Mouse (Mus musculus): ENCODE measurements around the gene Tpcn1.
A peak's percentile ranks its signal among the peaks of the same experiment; 100 is the strongest.

Gene Tpcn1

DNA sequence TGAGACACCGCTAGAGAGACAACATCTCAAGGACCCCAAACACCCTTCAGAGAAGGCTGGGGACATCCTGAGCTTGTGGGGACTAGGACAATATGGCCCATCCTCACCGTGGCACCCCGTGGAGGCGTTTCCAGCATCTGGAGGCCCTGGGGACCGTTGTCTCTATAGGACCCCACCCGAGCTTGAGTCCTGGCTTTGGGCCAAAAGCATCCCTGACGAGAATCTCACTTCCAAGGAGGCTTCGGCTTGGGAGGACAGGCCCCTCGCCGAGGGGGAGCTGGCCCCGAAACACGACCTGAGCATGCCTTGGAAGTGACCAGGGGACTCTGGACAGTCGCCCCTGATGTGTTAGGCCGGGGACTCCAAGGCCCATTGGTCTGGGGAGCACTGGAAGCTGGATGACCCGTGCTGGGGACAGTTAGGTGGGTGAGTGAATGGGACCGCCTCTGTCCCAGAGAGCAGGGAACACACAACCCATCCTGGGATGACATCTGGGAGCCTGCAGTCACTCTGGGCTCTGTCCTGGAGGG lies 20.8 kb upstream of the Tpcn1 start:
- DNase-seq (ENCODE audit: low spot score in 2 of 2), result no peak

DNA sequence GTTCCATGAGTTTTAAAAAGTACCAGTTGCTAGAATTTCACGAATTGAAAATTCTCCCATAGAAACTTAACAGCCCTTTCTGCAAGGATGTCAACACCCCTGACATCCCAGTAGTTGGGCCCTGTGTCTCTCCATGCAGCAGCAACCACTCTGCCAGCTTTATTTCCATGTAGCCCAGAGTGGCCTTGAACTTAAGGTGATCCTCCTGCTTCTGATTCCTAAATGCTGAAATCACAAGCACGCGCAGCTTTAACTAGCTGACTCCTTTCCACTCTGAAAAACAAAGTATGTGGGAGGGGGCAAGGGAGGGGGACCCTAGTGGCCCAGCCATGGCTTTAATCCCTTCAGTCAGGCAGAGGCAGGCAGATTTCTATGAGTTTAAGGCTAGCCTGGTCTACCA lies 18.9 kb upstream of the Tpcn1 start:
- no peak for DNase-seq (ENCODE audit: low spot score in 2 of 2)

DNA sequence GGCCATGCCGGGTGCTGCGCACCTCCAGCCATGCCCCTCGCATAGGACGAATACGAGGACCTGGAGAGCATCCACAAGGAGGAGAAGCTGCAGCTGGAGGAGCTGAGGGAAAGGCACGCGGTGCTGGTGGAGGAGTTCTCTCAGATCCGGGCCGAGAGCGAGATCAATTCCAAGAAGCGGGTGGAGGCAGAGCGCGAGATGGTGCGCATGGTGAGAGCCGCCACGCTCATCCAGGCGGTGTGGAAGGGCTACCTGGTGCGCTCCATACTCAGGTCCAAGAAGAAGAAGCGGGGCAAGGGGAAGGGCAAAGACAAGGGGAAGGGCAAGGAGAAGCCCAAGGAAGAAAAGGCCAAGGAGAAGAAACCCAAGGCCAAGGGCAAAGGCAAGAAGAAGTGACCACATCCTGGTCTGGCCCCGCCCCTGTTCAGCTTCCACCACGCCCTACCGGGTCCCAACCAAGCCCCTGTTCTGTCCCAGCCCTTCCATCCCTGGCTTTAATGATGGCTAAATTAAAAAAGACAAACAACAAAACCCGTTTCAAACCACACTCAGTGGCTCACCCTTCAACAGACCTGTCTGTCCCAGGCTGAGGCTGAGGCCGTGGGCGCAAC lies 18.2 kb upstream of the Tpcn1 start:
- no peak for DNase-seq (ENCODE audit: low spot score in 2 of 2)

DNA sequence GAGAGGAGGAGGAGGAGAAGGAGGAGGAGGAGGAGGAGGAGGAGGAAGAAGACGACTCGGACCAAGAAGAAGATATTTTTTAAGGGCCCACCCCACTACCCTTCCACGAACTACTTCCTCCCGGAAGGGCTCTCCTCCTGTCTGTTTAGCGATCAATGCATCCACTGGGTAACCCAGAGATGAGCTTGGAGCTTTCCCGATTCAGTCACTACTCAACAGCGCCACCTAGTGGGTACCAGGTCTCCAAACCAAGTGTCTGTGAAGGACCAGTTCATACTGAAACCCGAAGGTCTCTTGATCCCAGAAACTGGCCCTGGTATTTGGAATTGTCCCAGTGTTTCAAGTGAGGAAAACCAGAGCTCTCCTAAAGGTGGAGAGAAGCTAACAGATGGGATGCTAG lies 17.2 kb upstream of the Tpcn1 start:
- peak; percentile 73 to 92 for DNase-seq (ENCODE audit: low spot score in 2 of 2)

DNA sequence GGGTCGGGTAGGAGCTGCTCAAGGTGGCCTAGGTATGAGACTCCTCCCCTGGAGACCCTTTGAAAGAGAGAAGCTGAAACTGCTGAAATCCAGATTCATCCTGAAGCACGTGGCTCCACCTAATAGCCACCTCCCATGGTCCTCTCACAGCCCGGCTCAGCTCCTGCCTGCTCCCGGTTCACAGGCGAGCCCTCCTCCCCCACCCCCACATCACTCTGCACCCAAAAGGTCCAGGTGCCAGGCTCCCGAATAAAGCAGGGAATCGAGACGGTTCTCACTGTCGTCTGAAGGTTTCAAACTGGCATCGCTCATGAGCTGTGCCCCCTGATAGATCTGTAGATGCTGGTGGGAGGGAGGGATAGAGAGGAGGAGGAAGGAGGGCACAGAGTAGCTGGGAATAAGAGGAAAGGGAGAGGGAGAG lies 16.8 kb upstream of the Tpcn1 start:
- DNase-seq (ENCODE audit: low spot score in 2 of 2), result no peak

DNA sequence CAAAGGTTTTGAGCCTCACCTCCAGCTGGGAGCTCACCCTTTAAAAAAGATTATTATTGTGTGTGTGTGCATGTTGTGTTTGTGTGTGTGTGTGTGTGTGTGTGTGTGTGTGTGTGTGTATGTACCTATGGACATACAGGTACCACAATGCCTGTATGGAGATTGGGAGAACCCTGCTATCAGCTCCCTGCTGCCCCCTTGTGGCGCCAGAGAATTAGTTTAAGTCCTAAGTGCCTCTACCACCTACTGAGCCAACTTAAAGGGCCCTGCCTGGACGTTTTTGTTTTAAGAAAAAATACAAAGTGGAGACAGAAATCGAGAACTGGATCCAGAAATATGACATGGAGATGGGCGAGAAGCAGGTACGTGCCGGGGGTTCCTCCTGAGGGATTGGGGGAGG lies 16.4 kb upstream of the Tpcn1 start:
- peak; percentile 73 to 92 for DNase-seq (ENCODE audit: low spot score in 2 of 2)

DNA sequence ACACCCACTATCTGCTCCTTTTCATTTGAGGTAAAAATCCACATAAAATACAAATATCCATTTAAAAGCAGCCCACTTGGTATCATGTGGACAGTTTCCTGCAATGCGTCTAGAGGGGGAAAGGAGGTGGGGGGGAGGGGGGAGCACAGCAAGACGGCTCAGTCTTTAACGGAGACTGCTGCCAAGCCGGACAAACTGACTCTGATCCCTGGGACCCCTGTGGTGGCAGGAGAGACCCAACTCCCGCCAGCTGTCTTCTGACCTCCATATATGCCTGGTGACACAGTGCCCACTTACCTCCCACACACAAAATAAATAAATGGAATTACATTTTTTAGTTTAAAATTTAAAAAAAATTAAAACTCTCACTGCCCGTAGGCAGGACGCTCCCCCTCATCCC lies 15.0 kb upstream of the Tpcn1 start:
- DNase-seq (ENCODE audit: low spot score in 2 of 2), result no peak

DNA sequence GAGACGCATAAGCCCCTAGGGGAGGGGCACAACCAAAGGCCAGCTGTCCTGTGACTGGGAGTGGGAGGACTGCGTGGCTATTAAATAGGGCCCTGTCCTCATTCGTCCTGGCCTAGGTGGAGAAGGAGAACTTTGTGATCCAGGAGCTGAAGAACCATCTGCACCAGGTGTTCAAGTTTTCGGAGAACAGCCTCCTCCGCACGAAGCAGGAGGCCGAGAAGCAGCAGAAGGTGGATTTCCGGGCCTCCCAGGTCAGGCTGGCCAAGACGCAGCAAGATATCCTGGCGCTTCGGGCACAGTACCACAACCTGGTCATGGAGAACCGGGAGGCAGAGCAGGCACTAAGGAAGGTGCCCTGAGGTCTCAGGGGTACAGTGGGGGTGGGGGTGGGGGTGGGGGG lies 13.7 kb upstream of the Tpcn1 start:
- DNase-seq (ENCODE audit: low spot score in 2 of 2), result no peak

DNA sequence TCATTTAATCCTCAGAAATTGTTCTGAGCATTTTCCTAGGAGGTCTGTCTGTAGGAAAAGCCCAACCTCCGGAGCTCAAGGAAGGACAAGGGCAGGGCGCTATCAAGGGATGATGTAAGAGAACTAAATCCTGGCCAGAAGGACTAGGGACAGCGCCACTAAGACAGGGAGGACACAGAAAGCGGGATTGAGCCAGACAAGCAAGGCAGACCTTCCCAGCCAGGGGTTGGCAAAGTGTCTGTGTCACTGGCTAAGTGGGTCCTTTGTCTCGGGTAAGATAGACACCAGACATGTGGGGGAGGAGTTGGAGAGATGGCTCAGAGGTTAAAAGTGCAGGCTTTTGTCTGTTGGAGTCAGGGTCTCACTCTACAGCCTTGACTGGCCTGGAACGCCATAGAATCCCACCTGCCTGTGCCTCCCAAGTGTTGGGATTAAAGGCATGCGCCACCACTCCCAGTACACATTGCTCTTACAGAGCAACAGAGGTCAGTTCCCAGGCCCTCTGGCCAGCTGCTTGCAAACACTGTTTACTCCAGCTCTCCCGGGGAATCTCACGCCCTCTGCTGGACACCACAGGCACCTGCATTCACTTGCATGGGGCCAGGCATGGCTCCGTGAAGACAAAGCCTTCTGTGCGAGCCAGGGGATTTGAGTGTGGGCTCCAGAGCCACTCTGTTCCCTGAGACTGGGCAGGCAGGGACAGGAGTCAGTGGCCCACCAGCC lies 12.6 kb upstream of the Tpcn1 start:
- no peak for DNase-seq (ENCODE audit: low spot score in 2 of 2)

DNA sequence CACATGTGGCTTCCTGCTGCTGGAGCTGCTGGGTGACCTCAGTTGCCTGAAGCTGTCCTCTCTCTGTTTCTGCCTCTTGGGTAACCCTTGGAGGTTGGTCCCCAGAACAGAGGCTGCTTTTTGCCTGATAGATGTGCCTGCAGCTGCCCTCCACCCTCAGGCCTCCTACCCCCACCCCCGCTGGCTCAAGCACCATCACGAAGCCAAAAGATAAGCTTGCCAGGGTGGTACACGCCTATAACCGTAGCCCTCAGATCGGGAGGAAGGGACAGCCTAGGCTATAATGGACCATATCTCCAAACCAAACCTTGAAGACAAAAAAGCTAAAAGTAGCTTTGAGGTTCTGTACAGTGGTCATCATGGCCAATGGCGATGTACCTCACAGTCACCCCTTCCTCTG lies 11.2 kb upstream of the Tpcn1 start:
- DNase-seq (ENCODE audit: low spot score in 2 of 2), result no peak

DNA sequence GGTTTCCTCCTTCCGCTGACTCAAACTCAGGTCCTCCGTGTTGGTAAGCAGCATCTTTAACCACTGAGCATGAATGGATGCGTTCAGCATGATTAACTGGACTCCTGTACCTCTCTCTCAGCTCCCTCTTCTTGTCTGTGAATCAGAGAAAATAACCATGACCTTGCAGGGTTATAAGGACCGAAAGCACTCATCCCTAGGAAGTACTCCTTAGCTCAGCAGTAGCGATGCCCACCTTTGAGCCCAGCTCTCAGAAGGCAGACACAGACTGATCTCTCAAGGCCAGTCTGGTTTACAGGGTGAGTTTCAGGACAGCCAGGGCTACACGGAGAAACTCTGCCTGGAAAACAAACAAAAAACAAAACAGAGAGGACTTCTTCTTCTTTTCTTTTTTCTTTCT lies 6.0 kb upstream of the Tpcn1 start:
- DNase-seq (ENCODE audit: low spot score in 2 of 2), result no peak

DNA sequence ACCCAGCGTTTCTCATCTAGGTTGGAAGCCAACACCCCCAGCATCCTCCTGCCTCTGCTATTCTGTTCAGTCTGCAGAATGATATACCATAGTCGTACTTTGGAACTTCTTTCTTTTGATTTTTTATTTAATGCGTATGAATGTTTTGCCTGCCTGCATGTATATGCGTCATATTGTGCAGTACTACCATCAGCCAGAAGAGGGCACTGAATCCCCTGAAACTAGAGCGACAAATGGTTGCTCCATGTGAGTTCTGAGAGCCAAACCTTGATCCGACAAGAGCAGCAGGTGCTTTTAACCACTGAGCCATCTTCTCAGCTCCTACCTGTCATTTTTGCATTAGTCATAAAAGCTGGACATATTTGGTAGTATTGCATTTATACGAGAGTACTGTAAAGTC lies 3.7 kb upstream of the Tpcn1 start:
- DNase-seq (ENCODE audit: low spot score in 2 of 2), result no peak

DNA sequence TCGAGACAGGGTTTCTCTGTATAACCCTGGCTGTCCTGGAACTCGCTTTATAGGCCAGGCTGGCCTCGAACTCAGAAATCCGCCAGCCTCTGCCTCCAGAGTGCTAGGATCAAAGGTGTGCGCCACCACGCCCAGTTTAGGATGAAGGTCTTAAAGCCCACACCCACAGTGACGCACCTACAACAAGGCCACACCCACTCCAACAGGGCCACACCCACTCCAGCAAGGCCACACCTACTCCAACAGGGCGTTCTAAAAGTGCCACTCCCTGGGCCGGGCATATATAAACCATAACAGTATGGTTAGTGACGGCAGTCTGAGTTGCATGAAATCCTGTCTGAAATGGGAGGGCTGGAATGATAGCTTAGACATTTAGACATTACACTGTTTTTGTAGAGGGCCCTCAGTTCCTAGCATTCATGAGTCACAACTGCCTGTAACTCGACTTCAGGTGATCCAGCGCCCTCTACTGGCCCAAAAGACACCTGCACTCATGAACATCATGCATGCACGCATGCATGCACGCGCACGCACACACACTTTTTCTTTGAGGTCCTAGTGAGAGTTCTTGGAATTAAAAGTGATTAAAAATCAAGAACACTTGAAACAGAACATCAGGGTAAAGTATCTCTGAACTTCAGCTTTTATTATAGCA lies 2.0 kb upstream of the Tpcn1 start:
- no peak for DNase-seq (ENCODE audit: low spot score in 2 of 2)

DNA sequence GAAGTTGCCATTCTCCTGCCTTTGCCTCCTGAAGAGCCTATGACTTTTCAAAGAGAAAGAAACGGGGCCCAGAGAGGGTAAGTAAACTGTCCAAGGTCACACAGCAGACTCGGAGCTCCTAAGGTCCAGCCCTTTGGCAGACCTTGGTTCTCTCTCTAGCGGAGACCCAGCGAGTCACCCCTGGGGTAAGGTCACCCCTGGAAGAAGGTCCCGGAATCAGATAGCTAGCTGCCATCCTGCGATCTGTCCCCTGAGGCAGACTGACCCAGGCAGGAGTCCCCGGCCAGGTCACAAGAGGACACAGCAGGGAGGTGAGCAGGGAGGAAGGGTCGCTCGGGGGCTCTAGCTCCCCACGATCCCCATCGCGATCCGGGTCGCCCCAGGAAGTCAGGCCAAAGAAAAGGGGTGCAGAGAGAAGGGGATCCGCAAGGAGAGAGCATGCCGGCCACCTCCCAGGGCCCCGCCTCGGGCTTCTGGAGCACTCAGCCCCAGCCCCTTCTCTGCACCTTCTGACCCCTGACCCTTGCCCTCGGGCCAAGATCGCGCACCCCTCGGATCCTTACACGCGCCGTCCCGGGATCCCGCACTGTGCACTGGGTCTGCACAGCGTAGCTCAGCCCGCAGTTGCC lies 419 bp downstream of the Tpcn1 start:
- no peak for DNase-seq (ENCODE audit: low spot score in 2 of 2)

DNA sequence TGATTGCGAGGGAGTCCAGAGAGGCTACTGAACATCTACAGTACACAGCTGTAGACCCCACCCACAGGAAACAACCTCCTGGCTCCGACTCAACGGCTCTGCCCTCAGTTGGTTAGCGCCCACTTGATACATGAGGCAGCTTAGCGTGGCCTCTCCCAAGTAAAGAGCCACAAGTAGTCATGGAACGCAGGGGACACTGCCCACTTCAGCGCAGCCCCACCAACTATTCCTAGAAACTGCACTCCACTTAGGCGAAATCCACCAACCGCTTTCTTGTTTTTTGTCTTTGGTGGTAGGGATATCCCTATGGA lies 902 bp downstream of the Tpcn1 start:
- peak; percentile 50 to 58 for DNase-seq (ENCODE audit: low spot score in 2 of 2)

DNA sequence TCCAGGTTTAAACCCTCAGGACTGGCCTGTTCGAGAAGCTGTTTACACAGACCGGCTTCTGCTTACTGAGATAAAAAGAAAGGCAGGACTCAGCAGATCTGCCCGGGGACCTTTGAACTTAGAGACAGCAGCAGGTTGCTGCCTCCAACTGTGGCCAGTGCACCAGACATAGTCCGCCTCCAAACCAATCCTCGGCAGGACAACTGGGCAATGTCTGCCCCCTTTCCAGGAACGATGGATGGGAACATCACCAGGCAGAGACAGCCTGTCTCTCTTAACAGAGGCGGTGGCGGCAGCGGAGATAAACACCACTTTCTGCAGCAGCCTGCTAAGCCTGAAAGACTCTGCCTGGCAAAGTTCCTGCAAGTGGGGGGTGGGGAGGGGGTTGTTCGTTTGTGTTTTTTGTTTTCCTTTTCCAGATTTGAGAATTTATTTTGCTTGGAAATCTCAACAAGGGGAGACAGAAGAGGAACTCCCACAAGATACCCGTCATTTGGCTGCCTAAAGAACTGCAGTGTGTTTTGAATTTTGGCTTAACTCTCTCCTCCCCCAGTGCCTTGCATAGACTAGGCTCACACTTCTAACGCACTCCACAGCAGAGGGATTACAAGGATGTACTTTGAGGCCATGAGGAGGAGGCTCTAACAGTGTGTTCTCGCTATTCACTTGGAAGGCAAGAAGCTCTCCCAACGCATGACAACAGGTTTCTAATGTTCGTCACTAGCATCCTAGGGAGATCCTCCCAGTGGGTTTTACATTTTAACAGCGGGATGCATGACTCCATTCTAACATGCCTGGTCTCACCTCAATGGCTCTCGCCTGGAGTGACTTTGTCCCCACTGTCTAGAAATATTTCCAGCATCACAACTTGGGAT lies 1.5 kb downstream of the Tpcn1 start:
- DNase-seq (ENCODE audit: low spot score in 2 of 2), result no peak

DNA sequence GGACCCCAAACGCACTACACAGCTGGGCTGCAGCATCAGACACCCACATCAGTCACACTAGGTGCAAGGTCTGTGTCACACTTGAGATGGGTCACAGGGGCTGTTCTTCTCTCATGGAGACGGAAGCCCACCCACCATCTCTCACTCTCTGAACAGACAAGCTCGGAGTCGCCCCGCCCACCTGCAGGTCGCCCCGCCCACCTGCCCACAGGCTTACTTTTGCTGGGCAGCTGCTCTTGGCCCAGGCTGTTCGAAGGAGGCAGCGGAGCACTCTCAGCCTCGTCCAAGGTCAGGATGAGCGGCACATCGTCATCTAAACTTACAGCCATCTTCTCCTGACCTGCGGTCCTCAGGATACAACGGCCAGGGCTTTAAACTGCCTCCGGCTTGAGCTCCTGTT lies 3.5 kb downstream of the Tpcn1 start:
- no peak for DNase-seq (ENCODE audit: low spot score in 2 of 2)

DNA sequence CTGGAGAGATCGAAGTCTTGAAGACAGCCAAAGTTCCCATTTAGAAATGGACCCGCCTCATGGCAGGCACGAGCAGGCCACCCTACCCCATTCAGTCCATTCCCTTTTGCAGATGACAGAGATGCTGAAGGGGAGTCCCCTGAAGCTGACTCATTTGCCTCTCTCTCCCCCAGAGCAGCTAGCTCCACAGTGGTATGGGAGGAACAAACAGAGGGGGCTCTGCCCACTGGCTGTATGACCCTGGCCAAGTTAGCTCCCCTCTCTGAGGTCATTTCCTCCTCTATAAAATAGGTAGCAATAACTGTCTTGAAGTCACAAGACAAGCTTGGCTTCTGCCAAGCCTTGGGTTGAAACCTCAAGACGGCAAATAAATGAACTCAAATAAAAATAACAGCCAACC lies 5.0 kb downstream of the Tpcn1 start:
- no peak for DNase-seq (ENCODE audit: low spot score in 2 of 2)

DNA sequence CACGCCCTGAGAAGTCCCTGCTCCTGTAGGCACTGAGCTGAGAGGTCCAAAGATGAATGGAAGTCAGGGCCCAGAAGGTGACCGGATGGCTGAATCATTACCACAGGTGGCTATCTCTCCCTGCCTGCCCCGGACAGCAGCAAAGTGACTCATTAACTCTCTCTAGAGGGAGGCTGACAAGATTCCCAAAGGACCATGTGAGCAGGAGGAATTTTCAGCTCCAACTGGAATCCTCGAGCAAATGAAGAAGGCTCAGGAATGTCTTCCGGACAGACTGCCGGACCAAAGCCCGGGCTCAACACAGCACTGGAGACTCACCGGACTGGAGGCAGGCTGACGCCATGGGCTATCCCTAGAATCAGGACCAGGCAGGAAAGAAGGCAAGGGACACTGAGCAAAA lies 6.5 kb downstream of the Tpcn1 start:
- no peak for DNase-seq (ENCODE audit: low spot score in 2 of 2)

DNA sequence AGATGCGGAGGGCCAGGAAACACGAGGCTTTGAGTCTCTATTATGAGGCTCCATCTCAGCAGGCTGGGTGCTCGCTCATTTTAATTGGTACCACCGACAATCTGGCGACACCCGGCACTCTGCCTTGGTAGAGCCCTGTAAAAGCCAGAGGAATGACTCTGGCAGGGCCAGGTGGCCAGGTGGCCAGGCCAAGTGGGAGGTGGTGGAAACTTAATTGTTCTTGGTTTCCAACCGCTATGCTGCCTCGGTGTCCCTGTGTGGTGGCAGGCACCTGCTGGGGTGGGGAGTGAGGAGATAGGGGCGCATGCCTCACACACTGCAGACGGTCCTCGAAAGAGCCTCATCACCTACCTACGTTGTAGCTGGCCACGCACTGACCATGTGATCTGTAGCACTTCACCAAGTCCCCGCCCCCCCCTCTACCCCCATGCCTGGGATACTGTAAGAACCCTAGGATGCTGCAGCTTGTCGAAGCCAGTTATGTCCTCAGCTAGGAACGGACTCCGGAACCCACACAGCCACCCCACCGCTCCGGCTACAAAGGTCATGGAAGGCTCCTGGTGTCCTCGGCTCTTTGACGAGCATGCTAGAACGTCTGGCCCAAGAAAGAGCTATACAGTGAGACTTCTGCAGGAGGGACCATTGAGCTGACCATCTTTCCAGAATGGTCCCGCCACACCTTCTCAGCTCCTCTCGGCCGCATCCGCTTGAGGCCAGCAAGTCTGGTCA lies 8.4 kb downstream of the Tpcn1 start:
- DNase-seq (ENCODE audit: low spot score in 2 of 2), result peak; percentile 51 to 53
